Mouse (Mus musculus): ENCODE measurements around the gene Gm11541.
"Not testable (repeated sequence)": the region's sequence is repeated elsewhere in the genome, so short reads cannot be mapped to it uniquely, and the experiment has no call there.

Gm11541 gene

DNA sequence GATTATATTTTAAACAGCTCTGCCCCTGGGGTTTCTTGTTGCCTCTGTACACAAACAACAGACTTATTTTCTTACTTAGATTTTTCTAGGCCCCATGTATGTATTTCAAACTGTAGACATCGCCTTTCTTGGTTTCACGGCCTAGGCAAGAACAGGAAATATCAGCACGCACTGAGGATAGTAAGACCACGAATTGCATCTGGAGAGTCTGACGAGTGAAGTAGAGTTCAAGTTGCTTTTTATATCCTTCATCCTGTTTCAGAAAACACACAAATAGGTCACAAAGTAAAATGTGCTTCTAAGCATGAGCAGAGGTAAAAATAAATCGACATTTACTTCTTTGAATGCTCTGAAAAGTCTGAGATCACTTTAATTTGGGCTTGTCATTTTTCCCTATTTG is 8.8 kb downstream of the Gm11541 start:
- DNase-seq = no peak

DNA sequence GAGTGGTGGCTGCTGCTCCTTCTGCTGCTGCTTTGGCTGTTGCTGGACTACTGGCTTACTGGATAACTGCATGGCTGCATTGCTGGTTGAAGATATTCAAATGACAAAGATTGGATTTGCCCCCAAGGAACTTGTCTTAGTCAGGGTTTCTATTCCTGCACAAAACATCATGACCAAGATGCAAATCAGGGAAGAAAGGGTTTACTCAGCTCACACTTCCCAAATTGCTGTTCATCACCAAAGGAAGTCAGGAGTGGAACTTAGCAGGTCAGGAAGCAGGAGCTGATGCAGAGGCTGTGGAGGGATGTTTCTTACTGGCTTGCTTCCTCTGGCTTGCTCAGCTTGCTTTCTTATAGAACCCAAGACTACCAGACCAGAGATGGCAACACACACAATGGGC is 11.8 kb downstream of the Gm11541 start:
- not testable (repeated sequence) for DNase-seq

DNA sequence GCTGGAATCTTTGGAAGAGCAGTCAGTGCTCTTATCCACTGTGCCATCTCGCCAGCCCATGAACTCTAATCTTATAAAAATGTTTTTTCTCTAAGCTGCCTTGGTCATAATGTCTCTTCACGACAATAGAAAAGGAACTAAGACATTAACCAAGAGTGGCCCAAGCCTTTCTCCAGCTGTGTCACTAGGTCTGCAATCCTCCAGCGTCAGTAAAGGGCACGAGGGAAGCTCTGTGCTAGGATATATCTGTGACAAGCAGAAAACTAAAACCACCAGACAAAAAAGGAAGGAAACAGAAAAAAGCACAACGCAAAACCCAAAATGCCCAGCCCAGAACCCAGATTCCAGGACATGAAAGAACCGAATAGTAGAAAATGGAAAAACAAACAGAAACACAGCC is 17.1 kb downstream of the Gm11541 start:
- DNase-seq = no peak

DNA sequence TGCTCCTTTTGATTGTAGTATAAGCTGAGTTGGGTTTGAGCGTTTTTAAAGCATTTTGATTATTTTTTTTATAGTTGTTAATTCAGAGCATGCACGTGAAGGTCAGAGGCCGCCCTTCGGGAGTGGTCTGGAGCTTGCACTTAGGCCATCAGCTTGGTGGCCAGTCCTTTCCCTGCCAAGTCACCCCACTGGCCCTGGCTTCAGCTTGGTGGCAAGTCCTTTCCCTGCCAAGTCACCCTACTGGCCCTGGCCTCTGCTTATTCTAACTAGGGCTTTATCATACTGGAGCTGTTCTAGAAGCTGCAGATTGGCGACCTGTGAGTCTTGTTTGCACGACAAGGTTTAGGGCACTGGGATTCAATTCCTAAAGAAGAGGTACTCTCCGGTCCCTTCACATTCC is 21.9 kb downstream of the Gm11541 start:
- no peak for DNase-seq

DNA sequence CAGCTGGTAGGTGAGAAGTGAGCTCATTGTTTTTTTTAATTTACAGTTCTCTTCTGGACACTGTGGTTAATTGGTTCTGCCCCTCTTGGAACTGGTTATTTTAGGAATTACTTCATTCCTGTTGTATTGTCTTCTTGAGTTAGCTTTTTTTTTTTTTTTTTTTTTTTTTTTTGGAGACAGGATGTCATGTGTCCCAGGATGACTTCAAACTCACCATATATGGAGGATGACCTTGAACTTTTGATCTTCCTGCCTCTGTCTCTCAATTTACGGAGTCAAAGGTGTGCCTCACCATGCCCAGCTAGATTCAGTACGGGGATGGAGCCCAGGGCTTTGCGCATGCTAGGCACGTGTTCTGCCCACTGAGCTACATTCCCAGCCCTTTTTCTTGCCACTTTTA is 22.7 kb downstream of the Gm11541 start:
- DNase-seq = peak in 1 of 2 experiments; percentile 21

DNA sequence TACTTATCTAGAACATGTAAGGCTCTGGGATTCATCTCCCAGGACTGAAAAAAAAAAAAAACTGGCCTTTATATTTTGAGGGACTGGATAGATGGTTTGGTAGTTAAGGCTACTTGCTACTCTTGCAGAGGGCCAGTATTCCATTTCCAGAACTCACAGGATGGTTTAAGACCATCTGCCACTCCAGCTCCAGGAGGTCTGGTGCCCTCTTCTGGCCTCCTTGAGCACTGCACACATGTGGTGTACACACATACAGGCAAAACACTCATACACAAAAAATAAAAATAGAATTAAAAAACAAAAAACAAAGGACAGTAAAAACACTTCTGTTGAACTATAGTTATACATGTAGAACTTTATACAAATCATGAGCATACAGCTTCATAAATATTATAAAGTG is 23.7 kb downstream of the Gm11541 start:
- DNase-seq = no peak

DNA sequence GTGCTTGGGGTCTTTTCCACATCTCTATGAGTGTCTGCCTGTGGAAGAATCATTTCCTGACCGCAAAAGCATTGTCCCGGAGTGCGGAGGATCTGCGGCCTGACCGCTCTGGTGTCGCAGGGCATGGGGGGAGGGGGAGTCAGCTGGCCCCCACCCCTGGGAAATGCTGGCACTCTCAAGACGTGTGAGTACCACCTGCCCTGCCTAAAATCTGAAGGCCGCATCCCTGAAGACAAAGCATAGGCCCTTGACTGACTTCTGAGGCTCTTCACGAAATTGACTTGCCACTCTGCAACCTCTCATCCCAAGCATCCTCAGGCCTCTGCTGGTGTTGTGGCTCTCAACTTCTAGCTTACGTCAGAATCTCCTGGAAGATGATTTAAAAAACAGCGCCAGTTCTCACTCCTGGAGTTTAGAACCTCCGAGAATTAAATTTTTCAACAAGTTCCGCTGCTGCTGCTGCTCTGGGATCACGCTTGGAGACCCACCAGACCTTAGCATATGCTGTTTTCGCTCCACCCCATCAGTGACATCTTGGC is 26.6 kb downstream of the Gm11541 start:
- DNase-seq = no peak

DNA sequence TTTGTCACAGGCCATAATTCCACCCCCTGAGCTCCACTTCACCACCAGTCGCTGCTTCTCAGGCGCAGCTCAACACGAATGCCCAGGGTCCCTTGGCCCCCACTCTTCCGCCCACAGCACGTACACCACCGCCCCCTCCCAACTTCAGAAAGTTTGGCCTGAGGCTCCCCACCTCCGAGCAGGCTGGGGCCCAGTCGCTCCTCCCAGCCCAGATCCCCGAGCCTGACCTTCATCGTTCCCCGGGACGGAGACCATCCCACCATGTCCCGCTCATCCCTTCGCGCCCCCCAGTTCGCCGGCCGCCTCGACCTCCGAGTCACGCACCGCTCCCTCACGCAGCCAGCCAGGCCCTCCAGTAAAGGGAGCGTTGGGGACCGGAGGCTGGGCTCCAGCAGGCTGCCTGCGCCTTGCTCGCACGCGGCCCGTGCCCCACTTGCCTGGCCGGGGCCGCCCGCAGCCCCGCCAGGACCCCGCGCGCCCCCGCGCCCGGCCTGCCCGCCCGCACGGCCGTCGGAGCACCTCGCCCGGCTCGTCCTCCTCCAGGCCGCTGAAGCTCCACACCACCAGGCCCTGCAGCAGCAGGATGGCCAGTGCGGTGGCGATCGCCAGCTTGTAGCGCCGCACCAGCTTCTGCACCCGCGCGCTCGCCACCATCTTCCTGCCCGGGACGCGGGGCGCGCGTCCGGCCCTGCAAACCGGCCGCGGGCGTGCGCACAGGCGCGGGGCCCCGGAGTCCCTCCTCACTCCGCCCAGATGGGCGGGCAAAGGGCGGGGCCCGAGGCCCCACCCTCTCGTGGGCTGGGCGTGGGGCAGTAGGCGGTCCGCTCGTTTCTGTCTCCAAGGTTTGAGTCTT is 27.3 kb downstream of the Gm11541 start, which contains the start of gene Xylt2:
Gene Xylt2 (minus strand): TSS at position 762 of the 853 bp plus-strand sequence.
- DNase-seq = peak; percentile 91 to 96

DNA sequence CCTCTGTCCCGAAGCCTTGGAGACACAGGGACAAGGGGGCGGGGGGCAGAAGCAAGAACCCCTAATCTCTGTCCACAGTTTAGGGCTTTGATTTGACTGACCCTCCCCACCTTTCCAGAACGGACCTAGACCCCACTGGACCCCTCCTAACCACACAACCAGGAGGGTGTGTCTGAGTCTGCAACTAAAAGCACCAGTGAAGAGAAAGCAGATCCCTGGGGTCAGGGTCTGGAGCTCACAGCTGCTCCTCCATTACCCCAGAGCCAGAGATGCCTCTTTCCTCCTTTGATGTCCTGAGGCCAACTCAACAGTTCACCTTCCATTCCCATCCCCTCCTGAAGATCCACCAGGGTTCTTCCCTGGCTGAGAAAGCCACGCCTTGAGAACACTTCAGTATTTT is 28.0 kb downstream of the Gm11541 start:
- DNase-seq = no peak

DNA sequence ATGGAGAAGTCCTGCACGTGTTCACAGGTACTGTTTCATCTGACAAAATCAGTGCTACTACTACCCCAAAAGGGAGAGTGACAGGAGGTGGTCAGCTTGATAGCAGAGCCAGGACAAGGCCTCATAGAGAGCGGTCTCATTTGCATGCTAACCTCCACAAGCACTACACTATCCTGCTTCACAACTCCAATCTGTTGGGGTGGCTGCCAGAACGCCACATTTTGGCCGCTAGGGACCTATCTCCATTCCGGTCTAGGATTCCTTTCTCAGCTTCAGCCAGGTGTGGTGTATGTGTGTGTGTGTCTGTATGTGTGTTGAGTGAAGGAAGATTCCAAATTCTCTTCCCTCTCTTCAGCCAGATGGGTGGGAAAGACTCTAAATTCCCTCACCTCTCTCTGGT is 28.9 kb downstream of the Gm11541 start:
- DNase-seq = peak in 1 of 2 experiments; percentile 32

DNA sequence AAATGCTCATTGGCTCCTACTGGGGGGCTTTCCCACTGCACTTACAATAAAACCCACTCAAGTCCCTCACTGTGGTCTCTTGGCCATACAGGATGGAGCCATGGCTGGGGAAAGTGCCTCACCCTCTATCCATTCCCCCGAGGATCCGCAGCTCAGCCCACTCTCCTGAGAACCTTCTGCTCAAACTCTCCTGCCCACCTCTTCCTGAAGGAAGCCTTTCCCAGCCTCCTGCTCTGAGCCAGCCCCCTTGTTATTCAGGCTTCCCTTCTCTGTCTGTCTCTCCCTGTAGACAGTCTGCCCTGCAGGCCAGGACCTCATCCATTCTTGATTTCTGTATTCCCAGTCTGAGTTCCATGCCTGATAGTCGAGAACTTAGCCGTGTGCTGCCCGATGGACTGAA is 29.3 kb downstream of the Gm11541 start:
- no peak for DNase-seq

DNA sequence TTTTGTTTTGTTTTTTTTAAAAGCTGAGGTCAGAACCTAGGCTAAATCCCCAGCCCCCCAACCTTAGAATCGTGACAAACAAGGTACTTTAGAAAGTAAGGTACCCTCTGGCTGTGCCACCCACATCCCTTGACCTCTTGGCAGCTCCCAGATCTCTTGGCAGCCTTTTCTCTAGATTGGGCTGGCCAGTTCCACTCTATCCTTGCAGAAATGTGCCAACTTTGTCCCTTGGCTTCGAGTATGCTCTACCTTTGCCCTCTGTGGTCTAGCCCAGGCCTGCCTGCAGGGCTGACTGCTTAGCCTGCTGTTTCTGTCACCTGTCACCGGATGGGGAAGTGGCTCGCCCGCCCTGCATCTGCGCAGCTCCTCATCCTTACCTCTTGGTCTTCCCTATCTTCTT is 39.0 kb downstream of the Gm11541 start:
- peak; percentile 69 to 76 for DNase-seq

DNA sequence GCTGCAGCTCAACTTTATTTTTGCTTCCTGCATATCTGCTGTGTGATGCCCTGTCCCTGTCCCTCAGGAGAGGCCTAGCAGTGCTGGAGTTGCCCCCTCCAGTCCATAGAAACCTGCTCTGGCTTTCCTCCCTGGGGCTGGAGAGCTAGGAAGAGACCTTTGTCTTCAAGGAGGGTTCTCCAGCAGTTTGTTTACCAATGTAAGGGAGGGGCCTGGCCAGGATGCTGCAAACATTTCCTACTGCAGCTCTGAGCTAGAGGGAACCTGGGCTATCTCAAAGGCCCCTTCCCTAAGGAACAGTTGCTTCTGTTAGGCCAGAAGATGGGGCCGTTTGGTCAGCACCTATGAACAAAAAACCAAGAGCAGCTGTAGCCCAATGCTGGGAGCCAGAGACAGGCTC is 43.0 kb downstream of the Gm11541 start:
- DNase-seq = peak; percentile 19 to 23

DNA sequence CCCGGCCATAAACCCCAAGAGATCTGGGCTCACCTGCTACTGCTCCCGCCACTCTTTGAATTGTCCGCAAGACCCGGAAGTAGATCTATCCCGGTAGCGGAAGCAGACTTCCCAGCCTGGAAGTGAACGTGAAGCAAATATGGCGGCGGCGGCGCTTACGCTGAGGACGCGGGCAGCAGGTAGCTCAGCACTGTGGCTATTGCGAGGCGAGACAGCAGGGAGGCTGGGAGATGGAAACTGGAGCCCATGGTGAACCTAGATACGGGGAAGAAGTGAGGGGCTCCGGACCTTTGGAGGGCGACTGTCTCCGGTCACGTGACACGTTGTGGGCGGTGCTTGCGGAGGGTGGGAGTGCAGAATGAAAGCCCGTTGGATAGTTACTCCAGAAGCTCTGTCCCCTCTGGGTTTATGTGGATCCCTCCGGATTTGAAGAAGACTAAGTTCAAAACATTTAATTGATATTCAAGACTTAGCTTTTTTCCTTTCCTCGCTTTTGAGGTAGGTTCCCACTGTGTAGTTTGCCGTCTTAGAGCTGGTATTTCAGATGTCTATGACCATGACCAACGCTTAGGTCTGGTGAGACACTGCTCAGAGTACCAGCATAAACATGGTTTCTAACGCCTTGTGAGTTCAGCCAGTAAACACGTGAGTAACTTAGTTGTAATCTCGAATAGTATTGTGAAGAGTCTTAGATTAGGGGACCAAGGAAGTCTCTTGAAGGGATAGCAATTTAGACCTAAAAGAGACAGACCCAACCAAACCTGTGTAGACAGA is 50.4 kb downstream of the Gm11541 start, which contains the start of the genes Mrpl27 and Eme1:
Gene Mrpl27 (plus strand): TSS at position 105 of the 774 bp plus-strand sequence.
Gene Eme1 (minus strand): TSS at position 302 of the 774 bp plus-strand sequence.
- DNase-seq = peak; percentile 88 to 94

DNA sequence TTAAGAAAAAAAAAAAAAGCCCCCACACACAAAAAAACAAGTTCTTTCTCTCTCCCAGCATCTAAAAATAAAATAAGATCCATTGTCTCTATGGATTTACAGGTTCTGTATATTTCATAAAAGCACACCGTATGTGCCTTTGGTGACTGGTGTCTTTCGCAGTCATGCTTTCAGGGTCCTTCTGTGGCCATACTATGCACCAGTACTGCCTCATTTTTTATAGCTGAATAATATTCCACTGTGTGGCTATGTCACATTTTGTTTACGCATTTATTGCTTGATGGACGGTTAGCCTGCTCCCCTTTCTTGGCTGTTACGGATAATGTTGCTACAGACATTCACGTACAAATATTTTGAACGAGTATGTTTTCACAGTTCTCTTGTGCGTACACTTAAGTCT is 51.3 kb downstream of the Gm11541 start:
- DNase-seq = no peak

DNA sequence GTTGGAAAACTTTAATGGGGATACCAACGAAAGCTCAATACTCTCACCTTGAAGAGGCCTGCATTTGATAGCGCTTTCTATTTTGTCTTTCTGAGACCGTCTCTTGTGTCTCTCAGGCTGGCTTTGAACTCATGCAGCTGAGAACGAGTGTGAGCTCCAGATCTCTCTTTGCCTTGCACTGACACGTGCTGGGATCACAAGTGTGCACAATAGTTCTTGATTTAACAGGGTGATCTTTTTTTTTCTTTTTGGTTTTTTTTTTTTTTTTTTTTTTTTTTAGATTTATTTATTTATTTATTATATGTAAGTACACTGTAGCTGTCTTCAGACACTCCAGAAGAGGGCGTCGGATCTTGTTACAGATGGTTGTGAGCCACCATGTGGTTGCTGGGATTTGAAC is 53.1 kb downstream of the Gm11541 start:
- not testable (repeated sequence) for DNase-seq

DNA sequence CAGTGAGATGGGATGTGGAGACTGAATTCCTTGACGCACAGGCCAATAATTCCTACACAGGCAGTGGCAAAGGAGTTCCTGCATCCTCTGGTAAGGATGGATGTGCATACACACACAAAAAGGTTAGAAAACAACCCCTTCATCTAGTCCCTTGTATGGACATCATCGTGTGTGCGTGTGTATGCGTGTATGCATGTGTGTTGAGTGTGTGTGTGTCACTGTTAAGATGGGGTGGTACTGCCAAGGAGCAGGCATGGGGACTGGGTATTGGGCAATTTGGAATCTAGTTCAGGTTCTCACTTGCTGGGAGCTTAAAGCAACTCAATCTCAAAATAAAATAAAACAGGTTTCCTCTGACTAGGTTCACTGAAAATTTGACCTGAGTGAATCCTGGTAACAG is 57.8 kb downstream of the Gm11541 start:
- no peak for DNase-seq
